Mouse (Mus musculus): Measurements from ENCODE around the gene Spata7.

DNA sequence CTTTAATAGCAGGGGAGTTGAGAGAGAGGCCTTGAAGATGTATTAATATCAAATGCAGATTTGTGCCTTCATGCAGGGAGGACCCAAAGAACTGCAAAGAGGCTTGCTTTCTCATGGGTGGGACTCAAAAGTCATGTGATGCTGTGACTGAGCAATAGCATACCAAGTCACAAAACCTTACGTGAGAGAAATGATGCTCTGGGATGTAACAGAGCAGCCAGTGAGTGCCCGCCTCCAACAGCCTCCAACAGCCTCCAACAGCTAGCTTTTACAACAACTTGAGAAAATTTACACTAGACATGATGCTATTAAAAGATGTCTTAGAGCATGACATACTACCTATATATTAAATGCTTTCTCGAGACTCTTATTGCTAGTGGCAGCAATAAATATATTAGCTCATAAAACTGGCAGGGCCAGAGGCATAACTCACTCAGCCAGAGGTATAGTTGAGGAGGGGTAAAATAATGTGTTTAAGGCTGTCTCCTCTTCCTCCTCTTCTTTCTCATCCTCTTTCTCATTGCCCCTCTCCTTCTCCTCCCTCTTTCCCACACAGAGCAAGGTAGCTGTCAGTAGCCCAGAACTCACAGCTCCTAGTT is 12.9 kb upstream of the Spata7 start:
- TF ChIP-seq CTCF (IDR thresholded peaks at IDR 0.05; ENCODE audit: low read depth) (no peak), EP300 (IDR thresholded peaks at IDR 0.05; ENCODE audit: low read depth) (no peak)
